ENCODE assay signal across 27 mouse cellular contexts in genomic region chr2:96499116-96499882, GRCm38 (mm10).
"Had no signal": no experiment of that assay in that cellular context is flagged by ENCODE, and none has a peak within 500 bp of the region (broad histone marks: within the 10 kb centered on the region; RNA-seq: fewer than 3 reads in every experiment).

No protein-coding gene starts in this region.

- H3K4me1 ChIP-seq: heart, embryonic 10.5 days; heart, embryonic 12.5 days; hindbrain, embryonic 10.5 days; hindbrain, embryonic 12.5 days; intestine, embryonic 15.5 days; limb, embryonic 10.5 days; limb, embryonic 12.5 days; liver, embryonic 13.5 days had no signal

- H3K4me2 ChIP-seq: heart, embryonic 12.5 days; hindbrain, embryonic 12.5 days; hindbrain, embryonic 14.5 days; intestine, embryonic 15.5 days; limb, embryonic 12.5 days; liver, embryonic 11.5 days; liver, embryonic 13.5 days had no signal

- H3K27ac ChIP-seq: gastrocnemius, adult 2 months; heart, embryonic 10.5 days; hindbrain, embryonic 10.5 days; hindbrain, embryonic 12.5 days; hindbrain, embryonic 14.5 days; intestine, embryonic 15.5 days; layer of hippocampus, adult 2 months; left cerebral cortex, adult 2 months; limb, embryonic 10.5 days; limb, embryonic 12.5 days; liver, embryonic 13.5 days had no signal

- H3K4me3 ChIP-seq: gastrocnemius, adult 2 months; heart, embryonic 10.5 days; heart, embryonic 12.5 days; hindbrain, embryonic 10.5 days; hindbrain, embryonic 12.5 days; intestine, embryonic 15.5 days; layer of hippocampus, adult 2 months; left cerebral cortex, adult 2 months; limb, embryonic 10.5 days; limb, embryonic 12.5 days; liver, embryonic 13.5 days had no signal

- ATAC-seq: hindbrain, embryonic 16.5 days; inflammation-experienced regulatory T-cells, adult 6 months; intestine, embryonic 15.5 days; intestine, postnatal 0 days had no signal

- DNase-seq: gastrocnemius, adult 2 months; gastrocnemius, postnatal 10 days; gastrocnemius, postnatal 25 days; heart, adult 18-20 months; heart, postnatal 10 days; heart, postnatal 4 days; kidney, adult 18-20 months; kidney, adult 8-10 months; kidney, postnatal 10 days; kidney, postnatal 25 days; kidney, postnatal 4 days; liver; liver, embryonic 13.5 days had no signal

- H3K36me3 ChIP-seq: heart, embryonic 10.5 days; heart, embryonic 12.5 days; hindbrain, embryonic 10.5 days; hindbrain, embryonic 12.5 days; intestine, embryonic 15.5 days; limb, embryonic 10.5 days; limb, embryonic 12.5 days; liver, embryonic 13.5 days had no signal

- H3K9me3 ChIP-seq: heart, embryonic 10.5 days; heart, embryonic 12.5 days; hindbrain, embryonic 10.5 days; hindbrain, embryonic 12.5 days; intestine, embryonic 15.5 days; limb, embryonic 10.5 days; limb, embryonic 12.5 days; liver, embryonic 13.5 days had no signal

- H3K27me3 ChIP-seq: heart, embryonic 12.5 days; hindbrain, embryonic 12.5 days; intestine, embryonic 15.5 days; limb, embryonic 12.5 days; liver, embryonic 13.5 days had no signal

- H3K9ac ChIP-seq: heart, embryonic 12.5 days; hindbrain, embryonic 12.5 days; hindbrain, embryonic 14.5 days; intestine, embryonic 15.5 days; limb, embryonic 12.5 days; liver, embryonic 13.5 days had no signal
